Mouse (Mus musculus) stomach, embryonic 14.5 days (tissue): ENCODE measurements around the gene Dok5. TPM values are rescaled to one million over a fixed set of nuclear protein-coding genes. Genes with fewer than 3 reads are reported as not detected.

Experiments
- ATAC-seq: fragments of 200-750 bp; cut with Nextera tagmentation; 2 replicates; pipeline ENCODE4 v1.8.0; 2017; ENCODE audit warnings: low read depth, moderate TSS enrichment; ENCODE audit not compliant: insufficient number of reproducible peaks, insufficient read depth, low FRiP score
- H3K27ac ChIP-seq: fragments of 300-500 bp; sonication (generic); 2 replicates; pipeline ENCODE4 v1.5.1; 2014; ENCODE audit warnings: mild to moderate bottlenecking, low read length, moderate library complexity, mixed read lengths
- H3K27me3 ChIP-seq: fragments of 300-500 bp; sonication (generic); 2 replicates; pipeline ENCODE4 v1.6.1; 2014; ENCODE audit warnings: low read length, control low read depth, mixed read lengths; ENCODE audit not compliant: control insufficient read depth, insufficient read depth
- H3K36me3 ChIP-seq: fragments of 300-500 bp; sonication (generic); 2 replicates; pipeline ENCODE4 v1.6.1; 2014; ENCODE audit warnings: mild to moderate bottlenecking, control low read depth, low read length, moderate library complexity, mixed read lengths; ENCODE audit not compliant: control insufficient read depth, insufficient read depth
- H3K4me1 ChIP-seq: fragments of 300-500 bp; sonication (generic); 2 replicates; pipeline ENCODE4 v1.6.1; 2014; ENCODE audit warnings: low read length, control low read depth, mixed read lengths; ENCODE audit not compliant: control insufficient read depth, insufficient read depth
- H3K4me2 ChIP-seq: fragments of 300-500 bp; sonication (generic); replicated peaks from 2 replicates; pipeline ENCODE4 v1.6.1; 2014; ENCODE audit warnings: low read depth, low read length, control low read depth
- H3K4me3 ChIP-seq: fragments of 300-500 bp; sonication (generic); 2 replicates; pipeline ENCODE4 v1.5.1; 2014; ENCODE audit warnings: low read depth, low read length, control low read depth
- H3K9ac ChIP-seq: fragments of 300-500 bp; sonication (generic); replicated peaks from 2 replicates; pipeline ENCODE4 v1.6.1; 2014; ENCODE audit warnings: low read depth, mild to moderate bottlenecking, control low read depth, low read length, moderate library complexity, mixed read lengths
- H3K9me3 ChIP-seq: fragments of 300-500 bp; sonication (generic); 2 replicates; pipeline ENCODE4 v1.6.1; 2016; ENCODE audit warnings: low read depth, low read length, control low read depth; ENCODE audit not compliant: control insufficient read depth
- WGBS: fragments of 180-500 bp; shearing (Covaris S2); extraction: QIAGEN DNeasy Blood & Tissue Kit; methylation state at CpG from one replicate; pipeline ENCODE4 v1.1.7; 2014; 5-methylcytosine and 5-hydroxymethylcytosine counted together
- polyA plus RNA-seq: library from polyadenylated mRNA; unstranded; fragments of >200 nt; fragmentation: Nextera tagmentation; extraction: Ambion mirVana; gene quantifications from 2 replicates; pipeline ENCODE4 v1.2.1, GENCODE M21; 2014

Gene Dok5
- polyA plus RNA-seq, 1 experiment from 2014 or later, result 2.6 TPM

- no peaks in the 10 kb centered on the region for H3K9me3 ChIP-seq
- H3K27ac ChIP-seq, result no peak overlapping the region
- H3K27me3 ChIP-seq, result no peaks in the 10 kb centered on the region
- no peaks in the 10 kb centered on the region for H3K4me1 ChIP-seq
- no peaks in the 10 kb centered on the region for H3K36me3 ChIP-seq
- no peak for ATAC-seq
- WGBS, result 94% methylated on average over 10 of the region's 10 CpGs
- no peak overlapping the region for H3K4me2 ChIP-seq
- no peak overlapping the region for H3K9ac ChIP-seq
- H3K4me3 ChIP-seq, result no peak overlapping the region
These were observed 56.5 kb downstream of the Dok5 start for GRCm38 (mm10) chr2:170788101-170788500.

- no peaks in the 10 kb centered on the region for H3K36me3 ChIP-seq
- H3K4me3 ChIP-seq, result no peak overlapping the region
- no peak overlapping the region for H3K27ac ChIP-seq
- H3K9ac ChIP-seq, result no peak overlapping the region
- H3K9me3 ChIP-seq, result no peaks in the 10 kb centered on the region; the same call in 1 of the 2 replicates
- no peak overlapping the region for H3K4me2 ChIP-seq
- WGBS, result 35% methylated on average over 8 of the region's 8 CpGs
- H3K27me3 ChIP-seq, result no peaks in the 10 kb centered on the region
- H3K4me1 ChIP-seq, result no peaks in the 10 kb centered on the region
- ATAC-seq, result no peak
These were observed 59.9 kb downstream of the Dok5 start for GRCm38 (mm10) chr2:170791332-170792017.

DNA sequence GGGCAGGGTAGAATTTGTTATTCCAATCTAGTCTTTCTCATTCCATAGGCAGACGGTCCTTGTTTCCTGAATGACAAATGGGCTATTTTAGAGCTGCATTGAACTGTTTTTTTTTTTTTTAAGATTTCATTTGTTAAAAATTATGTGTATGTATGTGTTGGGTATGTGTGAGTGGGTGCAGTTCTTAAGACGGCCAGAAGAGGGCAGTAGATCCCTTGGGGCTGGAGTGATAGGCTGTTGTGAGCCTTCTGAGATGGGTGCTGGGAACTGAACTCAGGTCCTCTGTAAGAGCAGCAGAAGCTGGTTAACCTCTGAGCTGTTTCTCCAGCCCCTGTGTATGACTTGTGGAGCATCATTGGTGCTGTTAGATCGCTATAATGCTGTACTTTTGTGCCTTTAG is 63.6 kb downstream of the Dok5 start:
- Histone ChIP-seq H3K27ac (no peak overlapping the region), H3K27me3 (no peaks in the 10 kb centered on the region), H3K36me3 (no peaks in the 10 kb centered on the region), H3K4me3 (no peak overlapping the region), H3K9me3 (peaks cover 4% of the 10 kb centered on the region; the same call in 1 of the 2 replicates), H3K4me2 (no peak overlapping the region), H3K4me1 (no peaks in the 10 kb centered on the region), H3K9ac (no peak overlapping the region)
- no peak for ATAC-seq
- WGBS, result 84% methylated on average over 3 of the region's 3 CpGs

- no peak overlapping the region for H3K9ac ChIP-seq
- WGBS, result 70% methylated on average over 6 of the region's 6 CpGs
- no peak overlapping the region for H3K4me3 ChIP-seq
- no peak overlapping the region for H3K4me2 ChIP-seq
- no peaks in the 10 kb centered on the region for H3K36me3 ChIP-seq
- peaks cover 4% of the 10 kb centered on the region; the same call in 1 of the 2 replicates for H3K9me3 ChIP-seq
- H3K4me1 ChIP-seq, result no peaks in the 10 kb centered on the region
- H3K27ac ChIP-seq, result no peak overlapping the region
- ATAC-seq, result no peak
- H3K27me3 ChIP-seq, result no peaks in the 10 kb centered on the region
These were observed 71.4 kb downstream of the Dok5 start for GRCm38 (mm10) chr2:170802984-170803383.

GRCm38 (mm10) chr2:170807555-170808258 is 76.1 kb downstream of the Dok5 start:
- no peak overlapping the region for H3K4me3 ChIP-seq
- 58% methylated on average over 12 of the region's 12 CpGs for WGBS
- no peaks in the 10 kb centered on the region for H3K9me3 ChIP-seq
- H3K27me3 ChIP-seq, result no peaks in the 10 kb centered on the region
- H3K36me3 ChIP-seq, result no peaks in the 10 kb centered on the region
- H3K9ac ChIP-seq, result no peak overlapping the region
- H3K27ac ChIP-seq, result no peak overlapping the region
- H3K4me2 ChIP-seq, result no peak overlapping the region
- H3K4me1 ChIP-seq, result no peaks in the 10 kb centered on the region
- no peak for ATAC-seq

- no peak overlapping the region for H3K27ac ChIP-seq
- no peak for ATAC-seq
- no peak overlapping the region for H3K4me3 ChIP-seq
- 71% methylated on average over 10 of the region's 10 CpGs for WGBS
- H3K4me1 ChIP-seq, result no peaks in the 10 kb centered on the region
- H3K36me3 ChIP-seq, result no peaks in the 10 kb centered on the region
- H3K27me3 ChIP-seq, result no peaks in the 10 kb centered on the region
- H3K9me3 ChIP-seq, result no peaks in the 10 kb centered on the region
- no peak overlapping the region for H3K9ac ChIP-seq
- no peak overlapping the region for H3K4me2 ChIP-seq
These were observed 76.7 kb downstream of the Dok5 start for GRCm38 (mm10) chr2:170808259-170808789.

- no peak overlapping the region for H3K4me3 ChIP-seq
- 65% methylated on average over 9 of the region's 9 CpGs for WGBS
- ATAC-seq, result no peak
- H3K9ac ChIP-seq, result no peak overlapping the region
- H3K36me3 ChIP-seq, result no peaks in the 10 kb centered on the region
- no peak overlapping the region for H3K27ac ChIP-seq
- no peaks in the 10 kb centered on the region for H3K4me1 ChIP-seq
- H3K9me3 ChIP-seq, result no peaks in the 10 kb centered on the region
- no peak overlapping the region for H3K4me2 ChIP-seq
- H3K27me3 ChIP-seq, result no peaks in the 10 kb centered on the region
These were observed 79.7 kb downstream of the Dok5 start for GRCm38 (mm10) chr2:170811356-170811755.

- WGBS, result 25% methylated on average over 8 of the region's 8 CpGs
- Histone ChIP-seq H3K4me2 (no peak overlapping the region), H3K27me3 (no peaks in the 10 kb centered on the region), H3K4me1 (0 out of 2 replicates have a peak, but pooled peaks cover 3% of the 10 kb centered on the region), H3K9me3 (no peaks in the 10 kb centered on the region; the same call in 1 of the 2 replicates), H3K4me3 (no peak overlapping the region), H3K9ac (no peak overlapping the region), H3K27ac (no peak overlapping the region), H3K36me3 (no peaks in the 10 kb centered on the region)
- no peak for ATAC-seq
These were observed 84.7 kb downstream of the Dok5 start for GRCm38 (mm10) chr2:170816302-170816701.
